Mouse (Mus musculus) left cerebral cortex, adult 11 months (tissue): ENCODE data around the gene Prepl.

Experiments
- DNase-seq: peaks from one replicate; pipeline ENCODE4 v3.0.0; 2022; ENCODE audit warnings: low spot score

Gene Prepl

GRCm38 (mm10) chr17:85090120-85091099 is at the start of gene Prepl, which contains the start of gene Camkmt:
TSS of gene Prepl (minus strand) at chr17:85090241.
TSS of gene Camkmt (plus strand) at chr17:85090552.
- DNase-seq, result peak; percentile 90

DNA sequence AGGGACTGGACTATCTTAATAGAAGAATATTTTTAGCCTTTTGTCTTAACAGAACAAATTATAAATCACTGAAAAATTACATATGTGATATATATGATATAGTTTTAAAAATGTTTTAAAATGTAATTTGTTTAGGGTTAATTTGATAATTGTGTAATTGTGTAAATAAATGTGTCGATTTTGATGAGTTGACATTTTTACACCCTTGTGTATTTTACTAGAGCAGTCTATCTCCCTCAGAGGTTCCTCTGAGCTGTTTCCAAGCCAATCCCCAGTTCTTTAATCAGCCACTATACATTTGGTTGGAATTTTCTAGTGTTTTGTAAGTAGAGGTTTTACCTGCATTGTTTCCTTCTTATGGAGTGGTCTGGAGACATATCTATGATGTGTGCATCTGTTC is 48.4 kb upstream of the Prepl start:
- DNase-seq, result no peak

- peak; percentile 21 for DNase-seq
Measured at GRCm38 (mm10) chr17:85116643-85117042, 26.6 kb upstream of the Prepl start.

DNA sequence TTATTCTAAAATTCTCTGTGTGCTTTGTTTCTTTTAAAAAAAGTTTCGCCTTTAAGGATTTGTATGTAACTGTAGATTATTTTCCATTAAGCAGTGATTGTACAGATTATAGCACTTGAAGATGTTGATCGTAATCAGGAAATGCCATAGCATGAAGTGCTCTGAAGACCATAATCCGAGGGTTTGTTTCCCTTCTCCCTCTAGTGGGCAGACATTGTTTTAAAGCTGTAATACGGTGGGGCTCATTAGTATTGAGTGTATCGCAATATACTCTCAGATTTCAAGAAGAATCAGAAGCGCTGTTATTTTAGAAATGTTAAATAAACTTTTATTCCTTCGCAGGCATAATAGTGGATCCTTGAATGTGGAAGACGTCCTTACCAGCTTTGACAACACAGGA is 23.4 kb upstream of the Prepl start:
- no peak for DNase-seq

DNA sequence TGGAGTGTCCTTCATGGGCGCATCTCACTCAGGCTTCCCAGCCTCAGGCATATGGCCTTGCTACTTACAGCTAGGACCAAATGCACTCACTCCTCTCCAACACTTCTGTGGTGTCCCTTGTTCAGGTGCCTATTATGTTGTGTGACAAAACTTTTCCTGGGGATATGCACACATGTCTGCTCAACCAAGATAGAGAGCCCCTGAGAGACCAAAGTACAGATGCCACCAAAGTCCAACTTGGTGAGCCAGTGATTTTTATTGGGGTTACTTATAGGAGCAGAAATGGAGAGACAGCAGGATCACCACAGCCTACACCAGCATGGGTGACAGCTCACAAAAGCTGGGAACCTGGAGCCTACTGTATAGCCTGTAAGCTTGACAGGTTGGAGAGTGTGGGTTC is 20.6 kb upstream of the Prepl start:
- no peak for DNase-seq

DNA sequence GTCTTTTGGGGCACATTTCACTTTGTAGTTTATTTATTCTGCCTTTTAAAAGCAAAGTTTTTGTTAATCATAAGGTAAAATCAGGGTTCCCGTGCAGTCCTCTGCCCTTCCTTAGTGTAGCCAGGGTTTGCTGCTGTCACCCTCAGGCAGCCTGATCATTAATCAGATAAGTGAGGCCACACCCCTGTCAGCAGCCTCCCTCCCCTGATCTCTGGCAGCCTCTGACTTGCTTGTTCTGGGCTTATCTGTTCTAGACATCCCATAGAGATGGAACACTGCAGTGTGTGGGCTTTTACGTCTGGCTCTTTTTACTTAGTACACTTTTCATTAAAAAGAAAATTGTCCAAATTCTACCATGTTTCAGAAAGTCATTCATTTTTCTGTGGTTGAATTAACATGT is 13.3 kb upstream of the Prepl start:
- DNase-seq, result no peak

DNA sequence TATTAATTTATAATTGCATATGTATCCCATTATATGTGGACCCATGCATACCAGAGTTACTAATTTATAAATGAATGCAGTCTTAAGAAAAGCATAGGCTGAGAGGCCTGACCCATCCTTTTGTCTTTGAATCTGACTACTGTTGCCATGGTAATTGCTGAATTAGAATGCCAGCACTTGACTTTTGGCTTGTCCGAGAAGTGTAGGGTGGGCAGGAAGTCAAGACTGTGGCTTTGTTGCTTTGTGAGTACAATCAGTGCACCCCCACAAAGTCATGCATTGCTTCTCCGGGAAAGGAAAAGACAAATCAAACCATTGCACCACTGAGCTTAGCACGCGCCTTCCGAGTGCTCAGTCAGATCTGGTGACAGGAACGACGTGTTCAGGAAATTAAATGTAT is 11.7 kb upstream of the Prepl start:
- DNase-seq, result no peak

GRCm38 (mm10) chr17:85100232-85100631 is 10.2 kb upstream of the Prepl start:
- DNase-seq, result no peak

- DNase-seq, result no peak
Measured at GRCm38 (mm10) chr17:85098677-85099323, 8.8 kb upstream of the Prepl start.

- no peak for DNase-seq
Measured at GRCm38 (mm10) chr17:85096396-85096795, 6.4 kb upstream of the Prepl start.

- no peak for DNase-seq
Measured at GRCm38 (mm10) chr17:85091762-85092161, 1.7 kb upstream of the Prepl start.

DNA sequence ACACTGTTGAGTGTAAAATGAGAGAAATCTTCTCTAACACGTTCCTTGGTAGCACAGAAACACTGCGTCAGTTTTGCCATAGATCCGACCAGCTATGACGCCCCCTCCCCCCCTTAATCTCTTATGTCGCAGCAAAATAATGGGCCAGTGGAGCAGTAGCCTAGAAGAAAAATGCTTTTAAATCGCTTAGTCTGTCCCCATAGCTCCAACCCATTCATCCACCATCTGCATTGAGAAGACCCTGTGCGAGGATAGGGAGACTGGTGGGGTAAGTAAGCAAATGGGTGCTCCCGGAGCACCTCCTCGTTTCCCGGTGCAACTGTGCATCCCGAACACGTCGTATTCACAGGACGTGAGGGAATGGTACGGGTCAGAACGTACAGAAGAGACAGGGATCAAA is 420 bp downstream of the Prepl start:
- no peak for DNase-seq

GRCm38 (mm10) chr17:85089011-85089410 is 1.0 kb downstream of the Prepl start:
- DNase-seq, result no peak

DNA sequence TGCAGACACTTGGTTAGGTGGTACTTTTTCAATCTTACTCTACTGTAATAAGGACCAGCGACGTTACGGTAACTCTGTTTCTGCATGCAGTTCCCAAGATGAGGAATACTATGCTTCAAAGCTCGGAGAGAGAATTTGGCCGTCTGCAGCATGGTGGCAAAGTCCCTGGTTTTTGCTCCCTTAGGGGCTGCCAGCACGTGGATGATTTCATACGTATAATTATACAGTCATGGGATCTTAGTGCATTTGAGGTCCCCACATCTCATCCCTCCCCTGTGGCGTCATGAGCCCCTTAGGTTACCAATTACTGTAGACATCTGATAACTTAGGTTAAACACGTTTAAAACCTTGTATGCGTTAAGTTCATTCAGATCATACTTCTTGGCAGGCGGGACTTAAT is 1.6 kb downstream of the Prepl start:
- no peak for DNase-seq

- no peak for DNase-seq
Measured at GRCm38 (mm10) chr17:85087591-85087990, 2.5 kb downstream of the Prepl start.

DNA sequence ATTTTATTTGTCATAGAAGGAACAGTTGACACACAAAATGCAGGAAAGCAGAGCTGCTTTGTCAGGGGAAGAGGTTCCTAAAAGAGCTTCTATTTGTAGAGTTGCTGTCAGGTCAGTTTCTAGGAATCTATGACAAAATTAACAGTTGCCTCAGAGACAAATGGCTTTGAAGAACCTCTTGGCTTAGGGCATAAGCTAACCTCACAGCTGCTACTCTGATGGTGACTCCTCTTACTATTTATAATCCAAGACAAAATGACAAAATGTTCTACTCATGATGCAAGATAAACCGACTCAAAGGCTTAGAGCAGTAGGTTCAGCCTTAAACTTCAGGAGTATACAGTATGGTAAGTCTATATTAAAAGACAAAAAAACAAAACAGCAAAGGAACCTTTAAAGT is 3.5 kb downstream of the Prepl start:
- no peak for DNase-seq

DNA sequence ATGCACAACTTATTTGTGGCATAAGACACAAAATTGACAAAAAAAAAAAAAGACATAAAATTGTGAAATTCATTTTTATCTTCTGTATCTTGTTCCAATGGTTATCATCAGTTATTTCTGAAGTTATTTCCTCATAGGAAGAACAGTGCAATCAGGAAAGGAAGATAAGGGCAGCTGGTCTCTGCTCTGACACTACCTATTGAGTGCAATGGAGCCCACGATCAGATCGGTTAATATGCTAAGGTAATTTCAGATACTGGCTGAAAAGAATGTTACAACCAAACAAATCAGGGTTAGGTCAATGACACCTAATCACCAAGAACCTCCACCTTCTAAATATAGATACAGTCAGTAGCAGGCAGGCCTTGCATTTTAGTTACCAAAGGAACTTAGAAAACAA is 4.7 kb downstream of the Prepl start:
- no peak for DNase-seq

GRCm38 (mm10) chr17:85080781-85081180 is 9.3 kb downstream of the Prepl start:
- DNase-seq, result no peak

- no peak for DNase-seq
Measured at GRCm38 (mm10) chr17:85079276-85079675, 10.8 kb downstream of the Prepl start.

- no peak for DNase-seq
Measured at GRCm38 (mm10) chr17:85074083-85074482, 16.0 kb downstream of the Prepl start.

GRCm38 (mm10) chr17:85073214-85073613 is 16.8 kb downstream of the Prepl start:
- no peak for DNase-seq

DNA sequence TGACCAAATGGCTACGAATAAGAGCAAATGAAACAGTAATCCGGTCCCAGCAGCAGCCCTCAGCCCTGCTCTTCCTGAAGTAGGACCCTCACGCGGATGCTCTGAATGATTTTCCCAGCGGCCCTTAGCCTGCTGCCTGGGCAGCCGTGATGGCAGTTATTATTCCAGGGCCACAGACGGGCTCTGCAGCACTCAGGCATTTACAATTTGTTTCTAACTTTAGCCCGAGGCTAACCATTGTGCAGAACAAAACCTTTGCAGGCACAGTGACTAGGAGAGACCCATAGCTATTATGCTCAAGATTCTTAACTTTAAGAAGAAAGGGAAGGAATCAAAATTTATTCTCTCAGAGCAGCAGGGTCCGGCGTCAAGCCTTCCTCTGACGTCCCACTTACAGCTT is 17.7 kb downstream of the Prepl start:
- no peak for DNase-seq

- DNase-seq, result no peak
Measured at GRCm38 (mm10) chr17:85071088-85071775, 18.8 kb downstream of the Prepl start.
